Mouse (Mus musculus): Measurements from ENCODE around the gene Dnaaf2. TPM values are rescaled to one million over a fixed set of nuclear protein-coding genes. Genes with fewer than 3 reads are reported as not detected.

Gene Dnaaf2
- polyA plus RNA-seq (2012; rRNA removed) (5.3 and 5.6 TPM in 2 replicates), polyA plus RNA-seq (2014; fragmentation: Nextera tagmentation; extraction: Ambion mirVana) (5.9 and 6.7 TPM in 2 replicates)

- peak within 1 kb of the TSS; percentile 84 for H3K9ac ChIP-seq (ENCODE audit: low read depth, low read length, severe bottlenecking)
- no peak for TF ChIP-seq POLR2A (IDR thresholded peaks at IDR 0.05; ENCODE audit: borderline replicate concordance, extremely low read depth, insufficient read depth, insufficient read length)
- peaks cover 27% of the 10 kb centered on the region for H3K36me3 ChIP-seq (ENCODE audit: control insufficient read depth, insufficient read depth, low read length)
- DNase-seq (ENCODE audit: low spot score) (peak; percentile 57), ATAC-seq (ENCODE audit: low FRiP score, low read depth) (peak; percentile 24)
- H3K9me3 ChIP-seq (ENCODE audit: control insufficient read depth, low read length), result no peaks in the 10 kb centered on the region
- peak within 1 kb of the TSS; percentile 90 for H3K4me2 ChIP-seq (replicated peaks; ENCODE audit: low read depth, low read length, severe bottlenecking)
- 2% methylated on average over 16 of the region's 18 CpGs for WGBS
- H3K27me3 ChIP-seq (ENCODE audit: control insufficient read depth, insufficient read depth, low read length), result no peaks in the 10 kb centered on the region
- H3K27ac ChIP-seq (replicated peaks; ENCODE audit: low read depth, low read length), result peak within 1 kb of the TSS; percentile 83
- peaks cover 16% of the 10 kb centered on the region for H3K4me1 ChIP-seq (ENCODE audit: control insufficient read depth, insufficient read depth, low read length)
- peak within 1 kb of the TSS; percentile 95 for H3K4me3 ChIP-seq (replicated peaks; ENCODE audit: low read length)
These were observed at the start of gene Dnaaf2 for GRCm38 (mm10) chr12:69198164-69198535. TSS of gene Dnaaf2 (minus strand) at chr12:69198429.

DNA sequence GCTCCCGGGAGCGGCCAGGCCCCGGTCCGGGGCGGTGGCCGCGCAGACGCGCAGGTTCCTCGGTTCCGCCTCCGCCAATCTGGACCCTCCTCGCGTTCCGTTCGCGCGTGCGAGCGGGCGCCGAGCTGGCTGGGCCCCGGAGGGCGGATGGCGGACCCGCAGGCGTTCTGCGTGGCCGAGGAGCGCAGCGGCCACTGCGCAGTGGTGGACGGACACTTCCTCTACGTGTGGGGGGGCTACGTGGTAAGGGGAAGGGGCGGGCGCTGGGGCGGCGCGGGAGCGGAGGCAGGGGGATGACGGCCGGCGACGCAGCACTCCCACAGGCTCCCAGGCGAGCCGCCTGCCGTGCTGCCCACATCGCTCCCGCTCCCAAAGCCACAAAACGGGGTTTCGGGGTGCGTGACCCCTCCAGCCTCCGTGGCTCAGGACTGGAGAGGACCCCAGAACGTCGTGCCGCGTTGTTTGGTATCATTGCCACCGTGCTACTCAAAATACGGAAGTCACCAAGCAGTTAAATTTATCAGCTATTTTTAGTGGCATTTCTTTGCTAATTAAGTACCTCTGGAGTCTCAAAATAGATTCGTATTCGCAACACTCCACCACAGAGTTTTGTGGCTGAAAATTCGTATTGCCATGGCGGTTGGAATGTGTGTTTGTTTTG lies 43.7 kb upstream of the Dnaaf2 start:
- H3K4me1 ChIP-seq (ENCODE audit: control insufficient read depth, insufficient read depth, low read length), result peaks cover 4% of the 10 kb centered on the region
- H3K27me3 ChIP-seq (ENCODE audit: control insufficient read depth, insufficient read depth, low read length), result no peaks in the 10 kb centered on the region
- DNase-seq (ENCODE audit: low spot score), result peak; percentile 75
- TF ChIP-seq POLR2A (IDR thresholded peaks at IDR 0.05; ENCODE audit: borderline replicate concordance, extremely low read depth, insufficient read depth, insufficient read length), result 0 out of 2 replicates have a peak, but pooled peaks have one; percentile 57
- H3K4me3 ChIP-seq (replicated peaks; ENCODE audit: low read length), result peak overlapping the region; percentile 61
- H3K9ac ChIP-seq (ENCODE audit: low read depth, low read length, severe bottlenecking), result peak overlapping the region; percentile 89
- H3K9me3 ChIP-seq (ENCODE audit: control insufficient read depth, low read length), result no peaks in the 10 kb centered on the region
- peak; percentile 90 for ATAC-seq (ENCODE audit: low FRiP score, low read depth)
- peak overlapping the region; percentile 73 for H3K27ac ChIP-seq (replicated peaks; ENCODE audit: low read depth, low read length)
- H3K36me3 ChIP-seq (ENCODE audit: control insufficient read depth, insufficient read depth, low read length), result no peaks in the 10 kb centered on the region
- WGBS, result under 1% methylated on average over 55 of the region's 64 CpGs
- H3K4me2 ChIP-seq (replicated peaks; ENCODE audit: low read depth, low read length, severe bottlenecking), result peak overlapping the region; percentile 65

GRCm38 (mm10) chr12:69241405-69241770 lies 43.2 kb upstream of the Dnaaf2 start:
- Histone ChIP-seq H3K27ac (replicated peaks; ENCODE audit: low read depth, low read length) (peak overlapping the region; percentile 73), H3K9me3 (ENCODE audit: control insufficient read depth, low read length) (no peaks in the 10 kb centered on the region), H3K4me3 (replicated peaks; ENCODE audit: low read length) (peak overlapping the region; percentile 61), H3K36me3 (ENCODE audit: control insufficient read depth, insufficient read depth, low read length) (no peaks in the 10 kb centered on the region), H3K9ac (ENCODE audit: low read depth, low read length, severe bottlenecking) (peak overlapping the region; percentile 89), H3K4me2 (replicated peaks; ENCODE audit: low read depth, low read length, severe bottlenecking) (peak overlapping the region; percentile 65), H3K4me1 (ENCODE audit: control insufficient read depth, insufficient read depth, low read length) (peaks cover 4% of the 10 kb centered on the region), H3K27me3 (ENCODE audit: control insufficient read depth, insufficient read depth, low read length) (no peaks in the 10 kb centered on the region)
- DNase-seq (ENCODE audit: low spot score) (no peak), ATAC-seq (ENCODE audit: low FRiP score, low read depth) (0 out of 2 replicates have a peak, but pooled peaks have one; percentile 11)
- 6% methylated on average over 3 of the region's 3 CpGs for WGBS
- TF ChIP-seq POLR2A (IDR thresholded peaks at IDR 0.05; ENCODE audit: borderline replicate concordance, extremely low read depth, insufficient read depth, insufficient read length), result no peak

DNA sequence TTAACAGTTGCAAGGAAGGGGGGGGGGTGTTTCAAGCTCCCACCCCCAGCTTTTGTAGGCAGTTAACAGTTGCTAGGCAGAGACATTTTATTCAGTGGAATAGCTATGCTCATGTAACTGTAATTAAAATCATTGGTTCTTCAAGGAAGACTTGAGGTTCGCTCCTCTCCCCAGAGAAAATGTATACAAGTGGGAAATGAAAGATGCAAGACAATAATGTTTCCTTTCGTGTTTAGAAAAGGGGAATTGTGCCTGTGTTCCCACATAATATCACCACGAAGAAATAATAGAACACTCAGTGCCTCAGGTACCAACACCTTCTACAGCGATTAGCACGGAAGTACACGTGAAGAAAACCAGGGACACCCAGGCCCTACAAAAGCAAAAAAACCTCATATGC lies 42.6 kb upstream of the Dnaaf2 start, which contains the start of gene Klhdc1:
Gene Klhdc1, plus strand, starts transcription at position 301 of the 400 bp plus-strand sequence.
- Histone ChIP-seq H3K9me3 (ENCODE audit: control insufficient read depth, low read length) (no peaks in the 10 kb centered on the region), H3K4me2 (replicated peaks; ENCODE audit: low read depth, low read length, severe bottlenecking) (peak within 1 kb of the TSS; percentile 65), H3K27me3 (ENCODE audit: control insufficient read depth, insufficient read depth, low read length) (no peaks in the 10 kb centered on the region), H3K4me3 (replicated peaks; ENCODE audit: low read length) (peak within 1 kb of the TSS; percentile 61), H3K9ac (ENCODE audit: low read depth, low read length, severe bottlenecking) (peak within 1 kb of the TSS; percentile 89), H3K27ac (replicated peaks; ENCODE audit: low read depth, low read length) (peak within 1 kb of the TSS; percentile 73), H3K4me1 (ENCODE audit: control insufficient read depth, insufficient read depth, low read length) (peaks cover 4% of the 10 kb centered on the region), H3K36me3 (ENCODE audit: control insufficient read depth, insufficient read depth, low read length) (no peaks in the 10 kb centered on the region)
- WGBS, result 60% methylated on average over 6 of the region's 6 CpGs
- ATAC-seq (ENCODE audit: low FRiP score, low read depth), result no peak
- TF ChIP-seq POLR2A (IDR thresholded peaks at IDR 0.05; ENCODE audit: borderline replicate concordance, extremely low read depth, insufficient read depth, insufficient read length), result no peak
- DNase-seq (ENCODE audit: low spot score), result no peak

GRCm38 (mm10) chr12:69238284-69238683 lies 40.1 kb upstream of the Dnaaf2 start:
- Histone ChIP-seq H3K4me3 (replicated peaks; ENCODE audit: low read length) (no peak overlapping the region), H3K9me3 (ENCODE audit: control insufficient read depth, low read length) (no peaks in the 10 kb centered on the region), H3K4me2 (replicated peaks; ENCODE audit: low read depth, low read length, severe bottlenecking) (no peak overlapping the region), H3K36me3 (ENCODE audit: control insufficient read depth, insufficient read depth, low read length) (no peaks in the 10 kb centered on the region), H3K27me3 (ENCODE audit: control insufficient read depth, insufficient read depth, low read length) (no peaks in the 10 kb centered on the region), H3K9ac (ENCODE audit: low read depth, low read length, severe bottlenecking) (no peak overlapping the region), H3K4me1 (ENCODE audit: control insufficient read depth, insufficient read depth, low read length) (peaks cover 4% of the 10 kb centered on the region), H3K27ac (replicated peaks; ENCODE audit: low read depth, low read length) (no peak overlapping the region)
- TF ChIP-seq POLR2A (IDR thresholded peaks at IDR 0.05; ENCODE audit: borderline replicate concordance, extremely low read depth, insufficient read depth, insufficient read length), result no peak
- ATAC-seq (ENCODE audit: low FRiP score, low read depth) (no peak), DNase-seq (ENCODE audit: low spot score) (no peak)
- WGBS, result 45% methylated on average over 3 of the region's 3 CpGs
